Mouse (Mus musculus) layer of hippocampus, adult 8-10 months (tissue): ENCODE measurements around the gene Cd47. TPM values are rescaled to one million over a fixed set of nuclear protein-coding genes. Genes with fewer than 3 reads are reported as not detected.

Source experiments
- DNase-seq, 2 experiments: peaks; one replicate each; pipeline ENCODE4 v3.0.0; 2022; ENCODE audit warnings: low spot score in 2 of 2
- total RNA-seq, 4 experiments: library from RNA; stranded (reverse); gene quantifications; 2 replicates each; pipeline ENCODE4 v1.2.4; 2022

The Cd47 gene
- total RNA-seq, 4 experiments from 2014 or later, result 206 to 235 (median 218) TPM

- DNase-seq, result no peak
Measured at GRCm38 (mm10) chr16:49866617-49867016, 66.3 kb downstream of the Cd47 start.

- no peak for DNase-seq
Measured at GRCm38 (mm10) chr16:49868278-49868677, 67.9 kb downstream of the Cd47 start.

- no peak for DNase-seq
Measured at GRCm38 (mm10) chr16:49873918-49874317, 73.6 kb downstream of the Cd47 start.

- no peak for DNase-seq
Measured at GRCm38 (mm10) chr16:49874546-49874945, 74.2 kb downstream of the Cd47 start.

GRCm38 (mm10) chr16:49876291-49877030, 76.1 kb downstream of the Cd47 start:
- no peak for DNase-seq

GRCm38 (mm10) chr16:49877243-49877642, 76.9 kb downstream of the Cd47 start:
- no peak for DNase-seq

GRCm38 (mm10) chr16:49878051-49878450, 77.7 kb downstream of the Cd47 start:
- no peak for DNase-seq

GRCm38 (mm10) chr16:49886403-49887066, 86.2 kb downstream of the Cd47 start:
- DNase-seq, result no peak

- DNase-seq, result no peak
Measured at GRCm38 (mm10) chr16:49887290-49887689, 87.0 kb downstream of the Cd47 start.

GRCm38 (mm10) chr16:49887811-49888564, 87.7 kb downstream of the Cd47 start:
- no peak for DNase-seq

GRCm38 (mm10) chr16:49889031-49889655, 88.8 kb downstream of the Cd47 start:
- no peak for DNase-seq

GRCm38 (mm10) chr16:49892252-49892651, 91.9 kb downstream of the Cd47 start:
- no peak for DNase-seq

GRCm38 (mm10) chr16:49892945-49893344, 92.6 kb downstream of the Cd47 start:
- no peak for DNase-seq

- DNase-seq, result no peak
Measured at GRCm38 (mm10) chr16:49894624-49895023, 94.3 kb downstream of the Cd47 start.

GRCm38 (mm10) chr16:49896132-49896531, 95.8 kb downstream of the Cd47 start:
- no peak for DNase-seq

- no peak for DNase-seq
Measured at GRCm38 (mm10) chr16:49901395-49901794, 101.1 kb downstream of the Cd47 start.

- no peak for DNase-seq
Measured at GRCm38 (mm10) chr16:49902083-49902482, 101.8 kb downstream of the Cd47 start.

GRCm38 (mm10) chr16:49904248-49904930, 104.1 kb downstream of the Cd47 start:
- no peak for DNase-seq

- DNase-seq, result no peak
Measured at GRCm38 (mm10) chr16:49905041-49905440, 104.7 kb downstream of the Cd47 start.

GRCm38 (mm10) chr16:49905601-49906001, 105.3 kb downstream of the Cd47 start:
- DNase-seq, result no peak

- no peak for DNase-seq
Measured at GRCm38 (mm10) chr16:49906066-49906465, 105.7 kb downstream of the Cd47 start.
